In the genomic region with DNA sequence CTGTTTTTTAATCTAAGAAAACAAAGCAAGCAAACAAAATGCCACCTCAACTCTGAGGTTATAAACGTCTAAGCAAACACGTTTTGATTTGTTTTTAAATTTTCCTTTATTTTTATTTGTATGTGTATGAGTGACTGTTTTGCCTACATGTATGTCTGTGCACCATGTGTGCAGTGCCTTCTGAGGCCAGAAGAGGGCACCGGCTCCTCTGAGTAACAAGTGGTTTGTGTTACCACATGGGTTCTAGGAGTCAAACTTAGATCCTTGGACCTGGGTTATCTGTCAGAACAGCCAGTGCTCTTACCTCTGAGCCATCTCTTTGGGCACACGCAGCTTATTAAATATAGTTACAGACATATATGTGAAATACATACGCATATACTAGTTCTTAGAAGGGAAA, we compare ENCODE assay signal across 9 mouse cellular contexts. TPM values are rescaled to one million over a fixed set of nuclear protein-coding genes. Genes with fewer than 3 reads are reported as not detected.
DNase-seq lines count a peak whose midpoint lies in the region; ATAC-seq and TF ChIP-seq lines count a peak whose summit lies in the region.
"Had no signal": no experiment of that assay in that cellular context is flagged by ENCODE, and none has a peak within 500 bp of the region (broad histone marks: within the 10 kb centered on the region; RNA-seq: fewer than 3 reads in every experiment).

No protein-coding gene starts in this region.

- H3K27me3 ChIP-seq in midbrain, postnatal 0 days (ENCODE audit: insufficient read depth, low read length): no peaks in the 10 kb centered on the region
- no peaks in the 10 kb centered on the region for H3K27me3 ChIP-seq in midbrain, embryonic 11.5 days (ENCODE audit: control insufficient read depth, insufficient read depth, low read length)
- no peaks in the 10 kb centered on the region for H3K27me3 ChIP-seq in thymus, adult 2 months (ENCODE audit: control insufficient read depth, insufficient read depth, low read length)
- H3K27me3 ChIP-seq in intestine, embryonic 16.5 days (replicated peaks; ENCODE audit: control insufficient read depth, insufficient read depth, low read length): no peaks in the 10 kb centered on the region
- H3K27me3 ChIP-seq in kidney, embryonic 16.5 days (ENCODE audit: insufficient read depth, low read length): 0 out of 2 replicates have a peak, but pooled peaks cover 3% of the 10 kb centered on the region
- H3K27me3 ChIP-seq: hindbrain, embryonic 15.5 days had no signal

- H3K4me1 ChIP-seq in midbrain, postnatal 0 days (ENCODE audit: insufficient read depth, low read length): peaks cover 4% of the 10 kb centered on the region; the same call in 1 of the 2 replicates
- H3K4me1 ChIP-seq in midbrain, embryonic 11.5 days (ENCODE audit: control insufficient read depth, insufficient read depth, low read length): peaks cover 20% of the 10 kb centered on the region
- no peaks in the 10 kb centered on the region for H3K4me1 ChIP-seq in thymus, adult 2 months (replicated peaks; ENCODE audit: control insufficient read depth, insufficient read depth, low read length)
- H3K4me1 ChIP-seq in intestine, embryonic 16.5 days (ENCODE audit: control insufficient read depth, insufficient read depth, low read length): no peaks in the 10 kb centered on the region
- H3K4me1 ChIP-seq in kidney, embryonic 16.5 days (ENCODE audit: insufficient read depth, low read length): no peaks in the 10 kb centered on the region

- WGBS in midbrain, postnatal 0 days: 93% methylated on average over 5 of the region's 5 CpGs
- whole genome bisulfite sequencing in midbrain, embryonic 11.5 days: 92% methylated on average over 5 of the region's 5 CpGs
- WGBS in thymus, adult 2 months: 95% methylated on average over 5 of the region's 5 CpGs
- whole genome bisulfite sequencing in intestine, embryonic 16.5 days: 89% methylated on average over 5 of the region's 5 CpGs
- WGBS in kidney, embryonic 16.5 days: 90% methylated on average over 5 of the region's 5 CpGs

- TF ChIP-seq CTCF in midbrain, postnatal 0 days (IDR thresholded peaks at IDR 0.05): peak; percentile 63
- TF ChIP-seq CTCF in thymus, adult 2 months (IDR thresholded peaks at IDR 0.05; ENCODE audit: borderline replicate concordance, control insufficient read depth, extremely low read depth, insufficient read depth, low read length, poor library complexity): no peak

- ATAC-seq in midbrain, postnatal 0 days (ENCODE audit: low FRiP score): no peak
- no peak for ATAC-seq in midbrain, embryonic 11.5 days (ENCODE audit: low FRiP score)
- no peak for ATAC-seq in intestine, embryonic 16.5 days
- no peak for ATAC-seq in kidney, embryonic 16.5 days (ENCODE audit: low FRiP score, low TSS enrichment)

- DNase-seq in heart, adult 11 months: peak; percentile 66
- no peak for DNase-seq in heart, adult 9 months (ENCODE audit: low spot score in 2 of 2)
- DNase-seq in midbrain, postnatal 0 days (ENCODE audit: low spot score): peak; percentile 43
- DNase-seq in midbrain, embryonic 11.5 days (ENCODE audit: low spot score, missing footprints): no peak
- peak; percentile 48 for DNase-seq in c-Kit-positive CD71-positive TER-119-negative erythroid progenitor cells, embryonic 14.5 days (ENCODE audit: low read depth)
- peak; percentile 55 for DNase-seq in thymus, adult 2 months

- no peak overlapping the region for H3K27ac ChIP-seq in midbrain, postnatal 0 days (ENCODE audit: low read depth, low read length)
- no peak overlapping the region for H3K27ac ChIP-seq in midbrain, embryonic 11.5 days (ENCODE audit: low read depth, low read length)
- H3K27ac ChIP-seq in thymus, adult 2 months (ENCODE audit: control insufficient read depth, insufficient read depth, low read length): no peak overlapping the region
- H3K27ac ChIP-seq in intestine, embryonic 16.5 days (ENCODE audit: low read length): no peak overlapping the region
- no peak overlapping the region for H3K27ac ChIP-seq in kidney, embryonic 16.5 days (ENCODE audit: low read length)
- H3K27ac ChIP-seq: hindbrain, embryonic 15.5 days had no signal

- no peaks in the 10 kb centered on the region for H3K36me3 ChIP-seq in midbrain, postnatal 0 days (ENCODE audit: insufficient read depth, low read length)
- H3K36me3 ChIP-seq in midbrain, embryonic 11.5 days (ENCODE audit: control insufficient read depth, insufficient read depth, low read length): no peaks in the 10 kb centered on the region
- H3K36me3 ChIP-seq in thymus, adult 2 months (ENCODE audit: control insufficient read depth, insufficient read depth, low read length): no peaks in the 10 kb centered on the region
- no peaks in the 10 kb centered on the region for H3K36me3 ChIP-seq in intestine, embryonic 16.5 days (ENCODE audit: control insufficient read depth, insufficient read depth, low read length)
- H3K36me3 ChIP-seq in kidney, embryonic 16.5 days (ENCODE audit: insufficient read depth, low read length): no peaks in the 10 kb centered on the region
- H3K36me3 ChIP-seq: hindbrain, embryonic 15.5 days had no signal

- no peaks in the 10 kb centered on the region for H3K9me3 ChIP-seq in midbrain, postnatal 0 days (ENCODE audit: low read length)
- no peaks in the 10 kb centered on the region for H3K9me3 ChIP-seq in midbrain, embryonic 11.5 days (ENCODE audit: control insufficient read depth, low read length)
- H3K9me3 ChIP-seq in intestine, embryonic 16.5 days (ENCODE audit: control insufficient read depth, low read length): 0 out of 2 replicates have a peak, but pooled peaks cover 3% of the 10 kb centered on the region
- no peaks in the 10 kb centered on the region for H3K9me3 ChIP-seq in kidney, embryonic 16.5 days (ENCODE audit: low read length)
- H3K9me3 ChIP-seq: hindbrain, embryonic 15.5 days had no signal

- H3K9ac ChIP-seq in midbrain, postnatal 0 days (replicated peaks; ENCODE audit: low read length, poor library complexity, severe bottlenecking): no peak overlapping the region
- H3K9ac ChIP-seq in midbrain, embryonic 11.5 days (ENCODE audit: low read length): no peak overlapping the region
- no peak overlapping the region for H3K9ac ChIP-seq in intestine, embryonic 16.5 days (ENCODE audit: low read depth, low read length)
- H3K9ac ChIP-seq in kidney, embryonic 16.5 days (replicated peaks; ENCODE audit: low read length): no peak overlapping the region
- H3K9ac ChIP-seq: hindbrain, embryonic 15.5 days had no signal

- no peak for TF ChIP-seq POLR2A in thymus, adult 2 months (IDR thresholded peaks at IDR 0.05; ENCODE audit: control insufficient read depth, extremely low read depth, insufficient read depth, low read length, poor library complexity)

- H3K4me3 ChIP-seq in midbrain, postnatal 0 days (ENCODE audit: low read depth, low read length): no peak overlapping the region
- no peak overlapping the region for H3K4me3 ChIP-seq in midbrain, embryonic 11.5 days (ENCODE audit: low read depth, low read length)
- no peak overlapping the region for H3K4me3 ChIP-seq in thymus, adult 2 months (ENCODE audit: control insufficient read depth, insufficient read depth, low read length)
- no peak overlapping the region for H3K4me3 ChIP-seq in intestine, embryonic 16.5 days (ENCODE audit: low read length)
- no peak overlapping the region for H3K4me3 ChIP-seq in kidney, embryonic 16.5 days (ENCODE audit: low read length)
- H3K4me3 ChIP-seq: hindbrain, embryonic 15.5 days had no signal

- H3K4me2 ChIP-seq in midbrain, postnatal 0 days (ENCODE audit: low read depth, low read length, poor library complexity, severe bottlenecking): no peak overlapping the region
- no peak overlapping the region for H3K4me2 ChIP-seq in midbrain, embryonic 11.5 days
- no peak overlapping the region for H3K4me2 ChIP-seq in intestine, embryonic 16.5 days (ENCODE audit: low read depth, low read length)
- H3K4me2 ChIP-seq in kidney, embryonic 16.5 days (replicated peaks; ENCODE audit: low read depth, low read length): no peak overlapping the region
- H3K4me2 ChIP-seq: hindbrain, embryonic 15.5 days had no signal

RNA-seq across cellular contexts. Expression of gene Rad23b, which starts 57.6 kb away (rescaled TPM):
- 195 and 294 TPM in 2 replicates for total RNA-seq in midbrain, postnatal 0 days (2014; rRNA removed)
- 80.0 and 87.1 TPM in 2 replicates for polyA plus RNA-seq in midbrain, postnatal 0 days (2015; fragmentation: Nextera tagmentation; extraction: Ambion mirVana)
- polyA plus RNA-seq in midbrain, embryonic 11.5 days (2014; fragmentation: Nextera tagmentation; extraction: Ambion mirVana): 95.5 and 104 TPM in 2 replicates
- polyA plus RNA-seq in thymus, adult 2 months (2012; rRNA removed): 274 and 366 TPM in 2 replicates
- polyA plus RNA-seq in intestine, embryonic 16.5 days (2015; fragmentation: Nextera tagmentation; extraction: Ambion mirVana): 60.0 and 63.6 TPM in 2 replicates
- polyA plus RNA-seq in kidney, embryonic 16.5 days (2015; fragmentation: Nextera tagmentation; extraction: Ambion mirVana): 69.5 and 75.0 TPM in 2 replicates

Comparison
In these comparisons a context has a peak if more than half of its experiments do, and no peak if none do; other contexts are left out.
1. DNase-seq: peak in heart, adult 11 months (single experiment), midbrain, postnatal 0 days (single experiment), c-Kit-positive CD71-positive TER-119-negative erythroid progenitor cells, embryonic 14.5 days (single experiment) and thymus, adult 2 months (single experiment); none in heart, adult 9 months (0 of 2) and midbrain, embryonic 11.5 days (single experiment).